Mouse (Mus musculus) heart, adult 2 months (tissue): Measurements from ENCODE around the gene Rmi1.

Experiments used
- CTCF ChIP-seq: fragments of 200-600 bp; IDR thresholded peaks from 2 replicates; pipeline ENCODE4 v1.8.1; 2022; ENCODE audit warnings: antibody characterized with exemption, mild to moderate bottlenecking, moderate library complexity
- EP300 ChIP-seq: fragments of 200-500 bp; IDR thresholded peaks from 2 replicates; pipeline ENCODE4 v1.6.1; 2011; ENCODE audit warnings: low read depth, low read length, control low read depth; ENCODE audit not compliant: insufficient read depth

DNA sequence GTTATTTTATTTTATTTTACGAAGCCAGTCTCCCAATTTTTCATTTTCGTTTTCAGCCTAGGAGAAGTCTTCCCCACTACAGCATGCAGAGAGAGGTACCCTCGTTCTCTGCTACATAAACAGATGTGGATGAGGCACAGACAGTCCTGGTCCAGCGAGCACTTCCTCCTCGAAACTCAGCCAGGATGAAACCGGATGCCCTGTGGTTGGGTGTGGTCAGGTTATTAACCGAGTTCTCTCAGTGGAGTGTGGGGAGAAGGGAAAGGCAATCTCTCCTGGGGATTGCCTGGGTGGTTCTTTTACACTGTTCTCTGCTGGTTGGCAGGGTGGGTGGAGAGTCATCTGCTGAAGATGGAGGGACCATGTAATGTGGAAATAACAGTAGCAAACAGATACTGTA, 41.7 kb downstream of the Rmi1 start:
- no peak for TF ChIP-seq CTCF
- no peak for TF ChIP-seq EP300
